Mouse (Mus musculus): Measurements from ENCODE around the gene Ubox5.

- no peak for TF ChIP-seq POLR2A (IDR thresholded peaks at IDR 0.05; ENCODE audit: insufficient read depth, low read depth, low read length)
- no peak for TF ChIP-seq CTCF (IDR thresholded peaks at IDR 0.05)
Measured at GRCm38 (mm10) chr2:130657541-130657940, 27.7 kb upstream of the Ubox5 start.

Measured in heart, adult 2 months (tissue).